Mouse (Mus musculus): ENCODE data around the gene Odaph. TPM values are rescaled to one million over a fixed set of nuclear protein-coding genes. Genes with fewer than 3 reads are reported as not detected.

The Odaph gene
- not detected for total RNA-seq (2023)

DNA sequence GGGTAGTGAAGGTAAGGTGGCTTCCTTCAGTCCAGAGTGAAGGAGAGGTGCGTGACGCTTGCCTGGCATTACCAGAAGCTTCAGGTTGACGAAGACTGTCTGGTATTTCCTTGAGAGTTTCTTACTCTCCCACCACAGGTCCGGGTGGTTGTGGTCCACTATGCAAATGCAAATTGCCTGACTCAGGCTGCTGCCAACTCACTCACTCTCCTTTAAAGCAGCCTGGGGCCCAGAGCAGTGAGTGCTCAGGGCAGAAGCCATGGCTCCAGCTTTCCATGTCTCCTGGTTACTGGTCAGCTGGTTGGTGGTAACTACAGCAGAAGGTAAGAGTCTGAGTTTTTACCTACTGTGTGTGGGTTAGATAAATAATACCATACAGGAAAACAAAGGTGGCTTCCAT is at the start of gene Odaph:
Gene Odaph (plus strand): TSS at position 240 of the 400 bp plus-strand sequence.

GRCm38 (mm10) chr5:91962639-91963440 is 24.4 kb upstream of the Odaph start, which contains the start of gene Rchy1:
TSS of gene Rchy1 (minus strand) at chr5:91963068.

DNA sequence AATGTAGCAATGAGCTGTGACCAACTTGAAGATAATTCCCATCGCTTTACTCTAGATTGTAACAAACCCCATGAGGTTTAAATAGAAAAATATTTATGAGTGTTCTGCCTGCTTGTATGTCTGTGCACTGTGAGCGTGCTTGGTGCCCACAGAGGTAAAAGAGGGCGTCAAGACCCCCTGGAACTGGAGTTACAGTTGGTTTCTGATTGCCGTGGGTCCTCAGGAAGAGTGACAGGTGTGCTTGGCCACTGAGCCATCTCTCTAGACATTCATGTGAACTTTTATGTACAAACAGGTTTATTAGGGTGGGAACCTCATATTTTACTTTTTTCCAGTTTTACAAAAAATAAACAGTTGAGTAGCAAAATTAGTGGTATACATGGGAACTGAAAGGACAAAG is 56.5 kb downstream of the Odaph start, which contains the start of gene Cdkl2:
Gene Cdkl2 (minus strand): TSS at position 101 of the 400 bp plus-strand sequence.

Other genes starting within 250 kb of the Odaph start
- 10 to 100 TPM; 71.1 to 78.9 TPM for gene Rchy1, start 24.4 kb upstream of the Odaph start, total RNA-seq (2023)
- under 1 TPM; 0.46 to 0.60 TPM for gene Cdkl2, start 56.4 kb downstream of the Odaph start, total RNA-seq (2023)
- gene G3bp2, start 96.2 kb downstream of the Odaph start, total RNA-seq (2023) = 10 to 100 TPM; 51.5 to 61.9 TPM
- gene Uso1, start 150.5 kb downstream of the Odaph start, total RNA-seq (2023) = 10 to 100 TPM; 42.4 to 45.4 TPM
- gene U90926, start 227.9 kb downstream of the Odaph start, total RNA-seq (2023) = not detected

Data from neutrophil, adult 83 days (primary cell).